Mouse (Mus musculus): ENCODE data around the gene Acot12. TPM values are rescaled to one million over a fixed set of nuclear protein-coding genes. Genes with fewer than 3 reads are reported as not detected.

The Acot12 gene
- polyA plus RNA-seq, 1 experiment from 2014 or later: 0.54 TPM

GRCm38 (mm10) chr13:91765627-91766026 lies 24.3 kb downstream of the Acot12 start:
- ATAC-seq (replicated peaks; ENCODE audit: low FRiP score, low read depth): no peak

GRCm38 (mm10) chr13:91768683-91769651 lies 27.7 kb downstream of the Acot12 start:
- Histone ChIP-seq H3K36me3 (ENCODE audit: insufficient read depth, low read length) (no peaks in the 10 kb centered on the region), H3K4me1 (replicated peaks; ENCODE audit: insufficient read depth, low read length) (no peaks in the 10 kb centered on the region), H3K9me3 (replicated peaks; ENCODE audit: low read length) (no peaks in the 10 kb centered on the region), H3K27ac (no peak overlapping the region), H3K4me2 (ENCODE audit: low read length) (no peak overlapping the region), H3K27me3 (ENCODE audit: insufficient read depth, low read length) (no peaks in the 10 kb centered on the region), H3K4me3 (replicated peaks; ENCODE audit: low read depth, low read length) (no peak overlapping the region), H3K9ac (ENCODE audit: low read depth, low read length) (no peak overlapping the region)
- no peak for TF ChIP-seq CTCF (IDR thresholded peaks at IDR 0.05; ENCODE audit: low read depth)
- 71% methylated on average over 9 of the region's 9 CpGs for WGBS
- ATAC-seq (replicated peaks; ENCODE audit: low FRiP score, low read depth) (no peak), DNase-seq (ENCODE audit: low spot score) (no peak)

More at GRCm38 (mm10) chr13:91765627-91766026, 24.3 kb downstream of the Acot12 start:
- Histone ChIP-seq H3K27ac (no peak overlapping the region), H3K27me3 (ENCODE audit: insufficient read depth, low read length) (no peaks in the 10 kb centered on the region), H3K9ac (ENCODE audit: low read depth, low read length) (no peak overlapping the region), H3K9me3 (replicated peaks; ENCODE audit: low read length) (no peaks in the 10 kb centered on the region), H3K4me1 (replicated peaks; ENCODE audit: insufficient read depth, low read length) (no peaks in the 10 kb centered on the region), H3K36me3 (ENCODE audit: insufficient read depth, low read length) (no peaks in the 10 kb centered on the region), H3K4me2 (ENCODE audit: low read length) (no peak overlapping the region), H3K4me3 (replicated peaks; ENCODE audit: low read depth, low read length) (no peak overlapping the region)
- TF ChIP-seq CTCF (IDR thresholded peaks at IDR 0.05; ENCODE audit: low read depth): no peak
- WGBS: 90% methylated on average over 4 of the region's 4 CpGs
- DNase-seq (ENCODE audit: low spot score): no peak

- no peaks in the 10 kb centered on the region for H3K4me1 ChIP-seq (replicated peaks; ENCODE audit: insufficient read depth, low read length)
- no peak overlapping the region for H3K9ac ChIP-seq (ENCODE audit: low read depth, low read length)
- no peak for TF ChIP-seq CTCF (IDR thresholded peaks at IDR 0.05; ENCODE audit: low read depth)
- H3K4me3 ChIP-seq (replicated peaks; ENCODE audit: low read depth, low read length): no peak overlapping the region
- DNase-seq (ENCODE audit: low spot score) (no peak), ATAC-seq (replicated peaks; ENCODE audit: low FRiP score, low read depth) (no peak)
- no peaks in the 10 kb centered on the region for H3K9me3 ChIP-seq (replicated peaks; ENCODE audit: low read length)
- 92% methylated on average over 5 of the region's 5 CpGs for WGBS
- no peaks in the 10 kb centered on the region for H3K36me3 ChIP-seq (ENCODE audit: insufficient read depth, low read length)
- H3K27me3 ChIP-seq (ENCODE audit: insufficient read depth, low read length): no peaks in the 10 kb centered on the region
- no peak overlapping the region for H3K27ac ChIP-seq
- H3K4me2 ChIP-seq (ENCODE audit: low read length): no peak overlapping the region
These were observed 36.8 kb downstream of the Acot12 start for GRCm38 (mm10) chr13:91778092-91778491.

GRCm38 (mm10) chr13:91779892-91780291 lies 38.6 kb downstream of the Acot12 start:
- DNase-seq (ENCODE audit: low spot score) (peak; percentile 31), ATAC-seq (replicated peaks; ENCODE audit: low FRiP score, low read depth) (no peak)
- no peaks in the 10 kb centered on the region for H3K27me3 ChIP-seq (ENCODE audit: insufficient read depth, low read length)
- H3K9me3 ChIP-seq (replicated peaks; ENCODE audit: low read length): no peaks in the 10 kb centered on the region
- H3K9ac ChIP-seq (ENCODE audit: low read depth, low read length): no peak overlapping the region
- H3K4me1 ChIP-seq (replicated peaks; ENCODE audit: insufficient read depth, low read length): no peaks in the 10 kb centered on the region
- no peak overlapping the region for H3K4me2 ChIP-seq (ENCODE audit: low read length)
- no peak overlapping the region for H3K4me3 ChIP-seq (replicated peaks; ENCODE audit: low read depth, low read length)
- H3K27ac ChIP-seq: no peak overlapping the region
- H3K36me3 ChIP-seq (ENCODE audit: insufficient read depth, low read length): no peaks in the 10 kb centered on the region
- TF ChIP-seq CTCF (IDR thresholded peaks at IDR 0.05; ENCODE audit: low read depth): no peak

GRCm38 (mm10) chr13:91792035-91792434 lies 50.7 kb downstream of the Acot12 start:
- peak; percentile 4 for DNase-seq (ENCODE audit: low spot score)
- Histone ChIP-seq H3K36me3 (ENCODE audit: insufficient read depth, low read length) (0 out of 2 replicates have a peak, but pooled peaks cover 4% of the 10 kb centered on the region), H3K4me2 (ENCODE audit: low read length) (no peak overlapping the region), H3K27me3 (ENCODE audit: insufficient read depth, low read length) (no peaks in the 10 kb centered on the region), H3K9me3 (replicated peaks; ENCODE audit: low read length) (no peaks in the 10 kb centered on the region), H3K4me1 (replicated peaks; ENCODE audit: insufficient read depth, low read length) (no peaks in the 10 kb centered on the region), H3K9ac (ENCODE audit: low read depth, low read length) (no peak overlapping the region), H3K4me3 (replicated peaks; ENCODE audit: low read depth, low read length) (no peak overlapping the region), H3K27ac (no peak overlapping the region)
- TF ChIP-seq CTCF (IDR thresholded peaks at IDR 0.05; ENCODE audit: low read depth): no peak
- ATAC-seq (replicated peaks; ENCODE audit: low FRiP score, low read depth): no peak
- 42% methylated on average over 1 of the region's 1 CpGs for WGBS

GRCm38 (mm10) chr13:91794926-91795436 lies 53.7 kb downstream of the Acot12 start:
- no peak for ATAC-seq (replicated peaks; ENCODE audit: low FRiP score, low read depth)
- peaks cover 33% of the 10 kb centered on the region for H3K36me3 ChIP-seq (ENCODE audit: insufficient read depth, low read length)
- WGBS: 92% methylated on average over 13 of the region's 13 CpGs

More at GRCm38 (mm10) chr13:91794926-91795436, 53.7 kb downstream of the Acot12 start:
- TF ChIP-seq CTCF (IDR thresholded peaks at IDR 0.05; ENCODE audit: low read depth): no peak
- no peak overlapping the region for H3K4me2 ChIP-seq (ENCODE audit: low read length)
- H3K4me1 ChIP-seq (replicated peaks; ENCODE audit: insufficient read depth, low read length): no peaks in the 10 kb centered on the region
- no peak overlapping the region for H3K27ac ChIP-seq
- H3K27me3 ChIP-seq (ENCODE audit: insufficient read depth, low read length): no peaks in the 10 kb centered on the region
- no peak overlapping the region for H3K9ac ChIP-seq (ENCODE audit: low read depth, low read length)
- no peaks in the 10 kb centered on the region for H3K9me3 ChIP-seq (replicated peaks; ENCODE audit: low read length)
- no peak for DNase-seq (ENCODE audit: low spot score)
- H3K4me3 ChIP-seq (replicated peaks; ENCODE audit: low read depth, low read length): no peak overlapping the region

All from kidney, postnatal 0 days (tissue).